Mouse (Mus musculus) erythroblast, adult 5-6 weeks (primary cell): ENCODE results near the gene Olfr159. TPM values are rescaled to one million over a fixed set of nuclear protein-coding genes. Genes with fewer than 3 reads are reported as not detected.
"Not testable (repeated sequence)": the region's sequence is repeated elsewhere in the genome, so short reads cannot be mapped to it uniquely, and the experiment has no call there.

Experiments
- ATAC-seq: replicated peaks from 2 replicates; pipeline ENCODE4 v1.8.0; 2016; ENCODE audit warnings: moderate number of reproducible peaks, mild to moderate bottlenecking, moderate TSS enrichment, inconsistent platforms; ENCODE audit not compliant: poor library complexity, low FRiP score, severe bottlenecking
- total RNA-seq, 2 experiments: library from RNA; stranded (forward) in 1 of 2; stranded (reverse) in 1 of 2; fragments of 150-400 nt in 1 of 2; fragments of 200-764, 138-1000 nt in 1 of 2; gene quantifications; 2 replicates each; pipeline versions ENCODE4 v1.2.3 to v1.2.4; 2015 to 2017; ENCODE audit warnings: low replicate concordance in 2 of 2

The Olfr159 gene
- not detected in 2 replicates for total RNA-seq (2015; ENCODE audit: low replicate concordance)
- not detected in 2 replicates for total RNA-seq (2017; ENCODE audit: low replicate concordance)

DNA sequence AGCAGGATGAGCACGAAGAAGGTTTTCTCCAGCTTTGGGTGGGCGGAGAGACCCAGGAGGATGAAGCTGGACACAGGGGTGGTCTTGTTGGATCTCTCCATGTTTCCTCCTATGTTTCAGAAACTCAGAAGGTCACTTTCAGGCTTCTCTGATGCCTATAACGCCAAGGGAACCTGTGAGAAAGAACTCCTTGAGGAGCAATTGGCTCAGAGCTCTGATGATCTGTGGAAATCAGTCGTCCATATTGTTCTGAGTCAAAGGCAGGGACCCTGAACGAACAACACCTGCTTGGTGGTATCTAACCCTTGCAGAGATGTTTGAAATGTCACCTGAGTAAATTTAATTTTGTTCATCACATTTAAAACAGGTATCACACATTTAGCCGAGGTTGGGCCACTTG lies at the start of gene Olfr159:
Gene Olfr159 (minus strand): TSS at position 101 of the 400 bp plus-strand sequence.
- ATAC-seq: no peak

DNA sequence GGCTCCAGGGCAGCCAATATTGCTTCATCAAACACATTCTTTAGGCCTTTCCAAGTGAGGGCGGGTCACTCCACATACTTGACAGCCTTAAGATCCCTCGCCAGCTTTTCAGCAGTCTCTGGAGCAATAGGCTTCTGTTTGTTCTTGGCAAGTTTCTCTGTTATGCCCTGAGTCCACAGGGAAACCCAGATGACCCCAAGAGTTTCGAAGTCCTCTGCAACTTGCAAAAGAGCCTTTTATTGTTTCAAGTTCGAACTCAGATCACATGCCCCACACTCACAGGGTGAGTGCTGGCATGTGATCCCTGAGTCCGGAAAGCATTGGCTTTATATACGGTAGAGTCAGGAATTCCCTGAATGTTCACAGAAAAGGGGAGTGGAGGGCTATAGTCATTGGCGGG lies 28.1 kb upstream of the Olfr159 start:
- no peak for ATAC-seq

DNA sequence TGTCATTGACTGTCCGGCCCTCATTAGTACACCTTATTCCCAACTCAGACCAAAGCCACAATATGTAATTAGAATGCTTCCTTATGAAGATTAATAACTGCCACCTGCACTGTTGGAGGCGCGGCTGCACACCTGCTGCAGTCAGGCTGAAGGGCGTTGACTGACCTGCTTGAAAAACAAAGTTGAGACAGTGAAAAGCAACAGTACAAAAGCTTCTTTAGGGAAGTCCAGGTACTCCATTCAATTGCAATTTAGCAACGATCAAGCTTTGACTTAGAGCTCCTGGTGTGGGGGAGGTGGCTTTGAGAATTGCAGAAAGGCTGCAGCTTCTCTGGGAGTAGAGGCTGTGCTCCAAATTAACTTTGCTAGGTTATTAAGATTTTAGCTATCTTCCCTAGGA lies 25.0 kb upstream of the Olfr159 start:
- ATAC-seq: not testable (repeated sequence)

DNA sequence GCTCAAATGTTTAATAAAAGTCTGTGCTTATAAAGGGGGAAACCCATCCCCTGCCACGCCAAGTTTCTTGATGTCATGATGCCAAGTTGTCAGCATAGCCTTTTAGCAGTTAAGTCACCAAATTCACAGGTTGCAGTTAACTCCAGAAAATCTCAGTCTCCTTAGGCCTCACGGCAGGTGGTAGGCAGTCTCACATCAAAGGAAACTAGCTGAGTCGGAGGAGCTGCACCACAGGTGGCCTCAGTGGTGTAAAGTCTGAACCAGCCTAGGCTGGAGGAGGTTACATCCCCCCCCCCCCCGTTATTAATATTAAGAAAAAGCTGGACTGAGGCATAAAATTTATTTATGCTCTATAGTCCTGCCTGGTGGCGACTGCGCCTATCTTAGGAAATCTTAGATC lies 24.5 kb upstream of the Olfr159 start:
- ATAC-seq: no peak

DNA sequence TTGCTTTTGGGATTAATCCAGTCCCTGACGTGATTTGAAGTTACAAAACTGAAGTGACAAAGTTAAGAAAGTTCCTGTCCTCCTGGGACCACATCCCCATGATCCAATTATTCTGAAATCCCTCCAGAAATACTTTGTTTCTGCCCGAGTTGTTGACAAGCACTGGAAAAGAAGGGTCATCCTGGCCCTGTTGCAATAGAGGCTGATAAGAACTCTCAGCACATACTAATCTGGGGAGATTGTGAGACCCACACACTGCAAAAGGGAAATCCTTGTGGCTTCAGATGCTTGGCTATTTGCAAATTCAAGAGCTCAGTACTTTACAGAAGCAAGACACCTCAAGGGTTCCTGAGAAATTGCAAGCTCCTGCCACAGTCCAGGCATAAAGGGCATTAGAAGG lies 1.5 kb upstream of the Olfr159 start:
- ATAC-seq: no peak

DNA sequence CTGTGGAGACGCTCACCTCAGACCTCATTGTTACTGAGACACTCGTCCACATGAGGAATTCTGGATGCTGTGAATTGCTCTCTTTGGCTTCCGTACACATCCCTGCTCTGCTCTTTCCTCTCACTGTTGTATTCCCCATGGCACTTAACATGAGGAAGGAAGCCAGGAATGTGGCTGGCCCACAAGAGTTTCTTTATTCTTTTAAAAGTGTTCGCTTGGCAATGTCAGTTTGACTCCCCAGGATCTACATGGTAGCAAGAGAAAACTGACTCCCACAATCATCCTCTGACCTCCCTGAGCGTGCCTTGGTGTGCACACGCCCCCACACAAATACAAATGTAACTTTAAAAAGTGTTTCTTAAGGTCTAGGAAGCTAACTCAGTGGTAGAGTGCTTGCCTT lies 817 bp upstream of the Olfr159 start:
- ATAC-seq: no peak

DNA sequence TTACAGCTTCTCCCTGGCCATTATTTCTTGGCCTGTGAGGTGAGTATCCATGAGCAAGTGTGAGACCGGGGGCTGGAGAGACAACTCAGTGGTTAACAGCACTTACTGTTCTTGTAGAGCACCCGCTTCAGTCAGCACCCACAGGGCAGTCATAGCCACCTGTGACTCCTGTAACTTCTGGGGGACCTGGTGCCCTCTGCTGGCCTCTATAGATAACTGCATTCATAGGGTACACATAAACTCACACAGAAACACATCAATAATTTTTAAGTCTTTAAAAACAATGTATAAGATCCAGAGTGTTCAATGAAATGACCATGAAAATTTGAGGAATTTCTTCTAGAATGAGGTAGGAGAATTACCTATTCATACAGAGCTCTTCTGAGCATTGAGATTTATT lies 1.4 kb downstream of the Olfr159 start:
- ATAC-seq: no peak

DNA sequence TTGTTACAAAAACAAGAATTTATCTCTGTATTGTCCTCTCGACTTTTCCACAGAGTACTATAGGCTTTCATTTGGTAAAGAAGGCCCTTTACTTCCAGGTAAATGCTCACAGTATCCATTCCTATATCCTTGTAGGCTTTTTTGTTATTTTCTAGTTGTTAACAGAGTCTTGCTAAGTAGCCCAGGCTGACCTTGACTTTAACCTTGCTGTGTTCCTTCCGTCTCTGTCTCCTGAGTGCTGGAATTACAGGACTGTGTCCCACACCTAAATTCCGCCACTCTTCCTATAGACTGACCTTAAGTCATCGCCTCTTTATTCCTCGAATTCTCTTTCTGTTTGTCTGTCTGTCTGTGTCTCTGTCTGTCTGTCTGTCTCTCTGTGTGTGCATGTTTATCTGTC lies 2.5 kb downstream of the Olfr159 start:
- no peak for ATAC-seq

DNA sequence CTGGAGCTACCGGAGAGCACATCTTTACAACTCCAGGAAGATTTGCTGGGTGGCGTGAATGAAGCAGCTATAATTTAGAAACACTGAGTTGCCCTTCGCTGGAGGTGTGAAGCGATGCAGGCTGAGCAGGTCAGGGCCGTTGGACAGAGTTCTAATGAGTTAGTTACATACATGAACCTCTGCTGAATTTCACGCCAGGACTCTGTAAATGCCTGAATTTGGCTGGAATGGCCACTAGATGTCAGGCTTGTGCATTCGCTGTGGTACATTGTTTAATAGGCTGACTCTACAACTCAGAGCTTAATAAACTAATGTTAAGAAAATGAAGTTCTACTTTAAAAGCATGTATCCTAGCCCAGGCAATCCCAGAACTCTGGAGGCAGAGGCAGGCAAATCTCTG lies 7.4 kb downstream of the Olfr159 start:
- no peak for ATAC-seq

DNA sequence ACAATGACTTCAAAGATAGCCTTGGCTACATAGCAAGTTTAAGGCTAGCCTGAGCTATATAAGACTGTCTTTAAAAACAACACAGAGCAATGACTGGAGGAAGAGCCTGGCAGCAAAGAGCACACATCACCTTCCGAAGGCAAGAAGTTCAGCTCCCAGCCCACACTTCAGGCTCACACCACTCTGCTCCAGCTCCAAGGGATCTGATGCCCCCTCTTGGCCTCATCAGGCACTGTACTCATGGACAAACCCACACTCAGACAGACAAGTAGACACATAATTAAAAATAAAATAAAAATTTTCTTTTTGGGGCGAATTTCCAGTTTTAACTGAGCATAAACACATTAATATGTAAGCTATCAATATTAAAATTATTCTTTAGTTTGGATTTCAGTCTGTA lies 9.5 kb downstream of the Olfr159 start:
- ATAC-seq: no peak

DNA sequence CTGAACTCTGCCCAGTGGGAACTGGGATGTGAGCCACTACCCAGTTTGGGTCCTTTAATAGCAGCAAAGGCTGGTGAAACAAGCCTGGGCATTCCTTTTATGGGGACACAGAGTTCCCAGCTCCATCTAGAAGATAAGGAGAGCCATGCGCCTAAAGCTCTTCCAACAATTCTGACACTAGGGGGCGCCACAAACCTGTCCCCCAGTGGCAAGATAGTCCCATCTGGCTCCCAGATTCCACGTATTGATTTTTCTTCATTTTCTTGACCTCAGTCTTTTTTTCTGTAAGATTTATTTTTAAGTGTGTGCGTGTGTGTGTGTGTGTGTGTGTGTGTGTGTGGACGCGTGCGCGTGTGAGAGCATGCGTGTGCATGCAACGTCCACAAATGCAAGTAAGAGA lies 10.3 kb downstream of the Olfr159 start:
- ATAC-seq: no peak

DNA sequence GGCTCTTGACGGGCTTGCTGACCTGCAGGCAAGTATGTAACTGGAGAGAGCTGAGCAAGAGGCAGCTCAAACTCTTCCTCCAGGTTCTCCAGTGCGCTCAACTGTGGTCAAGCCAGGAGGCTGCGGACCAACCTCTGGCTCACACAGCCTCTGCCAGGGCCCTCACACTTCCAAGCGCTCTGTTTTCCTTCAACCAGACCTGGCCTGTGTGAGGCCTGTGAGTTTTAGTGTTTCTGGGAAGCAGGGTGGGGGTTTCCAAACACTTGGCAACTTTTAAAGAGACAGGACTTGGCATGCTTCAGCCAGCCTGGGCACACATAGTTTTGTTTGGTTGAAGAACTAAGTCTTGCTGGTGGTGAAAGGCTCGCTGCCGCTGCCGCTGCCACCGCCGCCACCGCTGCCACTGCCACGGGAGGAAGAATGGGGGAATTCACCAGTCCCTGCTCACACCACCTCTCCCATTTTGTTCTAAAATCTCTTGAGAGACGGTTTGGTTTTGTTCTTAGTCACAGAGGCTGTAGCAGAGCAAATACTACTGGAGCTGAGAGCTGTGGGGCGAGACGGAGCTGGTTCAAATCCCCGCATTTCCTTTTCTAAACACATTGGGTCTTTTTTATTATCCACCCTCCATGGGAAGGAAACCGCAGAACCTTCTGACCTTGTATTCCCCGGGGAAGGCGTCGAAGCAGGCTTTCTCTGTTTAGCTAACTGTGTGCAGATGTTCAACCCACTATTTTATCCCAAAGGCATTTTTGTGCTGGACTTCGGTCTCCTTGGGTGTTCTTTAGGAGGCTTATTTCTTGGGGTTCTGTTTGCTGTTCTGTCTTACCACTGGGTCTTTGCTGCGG lies 11.0 kb downstream of the Olfr159 start:
- ATAC-seq: no peak

DNA sequence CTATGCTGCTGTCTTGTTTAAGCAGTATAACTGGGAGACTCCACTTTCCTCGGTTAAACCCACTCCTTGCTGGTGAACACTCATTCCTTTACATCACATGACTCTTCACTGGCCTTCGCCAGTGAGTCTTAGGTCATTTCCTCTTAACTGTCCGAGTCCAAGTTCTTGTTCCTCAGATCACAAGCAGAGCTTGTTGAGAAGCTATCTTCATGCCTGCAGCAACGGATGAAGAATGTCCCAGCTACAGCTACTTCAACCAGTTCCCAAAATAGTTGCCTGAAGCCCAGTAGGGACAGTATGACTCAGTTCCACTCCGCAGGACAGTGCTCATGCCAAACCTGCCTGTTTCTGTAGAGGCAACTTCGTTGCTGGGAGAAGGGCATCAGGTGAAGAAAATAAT lies 13.6 kb downstream of the Olfr159 start:
- ATAC-seq: no peak

DNA sequence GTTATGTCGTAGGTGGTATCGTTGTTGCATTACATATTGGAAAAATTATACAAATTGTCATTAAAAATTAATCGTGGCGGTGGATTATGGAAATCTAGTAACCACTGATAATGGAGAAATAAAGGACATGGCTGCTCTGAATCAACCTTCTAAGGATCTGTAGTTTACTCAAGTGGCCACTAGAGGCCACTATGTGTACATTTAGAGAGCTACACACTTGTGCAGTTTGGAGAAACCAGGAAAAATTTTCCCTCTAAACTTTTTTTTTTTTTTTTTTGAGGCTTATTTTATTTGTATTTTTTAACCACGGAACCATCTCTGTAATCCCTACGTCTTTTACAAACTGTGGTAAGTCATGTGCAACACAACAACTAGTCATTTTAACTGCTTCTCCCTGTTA lies 25.6 kb downstream of the Olfr159 start:
- no peak for ATAC-seq

DNA sequence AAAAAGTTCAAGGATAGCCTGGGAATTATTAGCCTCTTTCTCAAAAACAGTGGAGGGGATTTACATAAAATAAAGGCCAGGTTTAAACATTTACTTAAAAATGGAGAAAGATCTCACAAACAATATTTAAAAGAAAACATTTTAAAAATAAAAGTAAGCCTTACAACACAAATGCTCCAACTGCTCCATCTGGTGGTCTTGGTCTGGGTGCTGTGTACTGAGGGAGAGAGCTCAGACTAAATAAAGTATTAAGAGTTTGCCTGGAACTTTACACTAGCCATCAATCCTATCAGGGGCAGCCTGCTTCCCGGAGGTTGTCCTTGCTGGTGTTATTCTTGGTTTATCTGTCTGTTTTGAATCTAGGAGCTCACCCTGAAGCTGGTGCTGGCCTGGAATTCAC lies 27.7 kb downstream of the Olfr159 start:
- ATAC-seq: no peak

DNA sequence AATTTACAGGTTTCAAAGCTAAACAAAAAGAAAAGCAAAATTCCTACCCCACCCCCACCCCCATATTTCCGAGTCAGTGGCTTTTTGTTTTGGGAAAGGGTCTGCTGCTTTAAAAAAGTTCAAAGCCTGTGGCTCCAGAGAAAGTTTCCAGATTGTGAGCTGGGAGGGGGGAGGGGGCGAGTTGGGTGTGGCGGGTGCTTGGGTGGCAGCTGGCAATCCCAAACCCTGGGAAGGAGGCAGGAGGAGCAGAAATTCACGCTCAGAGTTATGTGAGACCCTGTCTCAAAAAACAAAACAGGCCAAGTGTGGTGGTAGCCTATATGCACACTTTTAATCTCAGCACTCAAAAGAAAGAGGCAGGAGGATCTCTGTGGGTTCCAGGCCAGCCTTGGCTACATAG lies 28.2 kb downstream of the Olfr159 start:
- no peak for ATAC-seq

DNA sequence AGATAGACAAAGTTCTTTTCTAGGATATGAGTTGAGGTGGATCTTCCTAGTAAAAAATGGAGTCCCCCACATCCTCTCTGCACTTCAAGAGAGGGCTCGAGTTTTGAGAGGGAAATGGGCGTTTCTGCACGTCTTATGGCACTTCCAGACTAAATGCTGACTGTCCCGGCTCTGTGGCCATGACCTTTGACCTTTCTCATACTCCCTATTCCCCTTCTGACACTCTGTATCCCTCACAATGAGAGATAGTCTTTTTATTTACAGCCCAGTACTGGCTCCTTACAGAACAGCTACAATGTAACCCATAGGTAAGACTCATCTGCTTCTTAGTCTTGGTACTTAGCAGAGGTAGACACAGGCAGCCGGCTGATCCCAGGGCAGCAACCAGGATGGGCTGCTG lies 29.3 kb downstream of the Olfr159 start:
- no peak for ATAC-seq

DNA sequence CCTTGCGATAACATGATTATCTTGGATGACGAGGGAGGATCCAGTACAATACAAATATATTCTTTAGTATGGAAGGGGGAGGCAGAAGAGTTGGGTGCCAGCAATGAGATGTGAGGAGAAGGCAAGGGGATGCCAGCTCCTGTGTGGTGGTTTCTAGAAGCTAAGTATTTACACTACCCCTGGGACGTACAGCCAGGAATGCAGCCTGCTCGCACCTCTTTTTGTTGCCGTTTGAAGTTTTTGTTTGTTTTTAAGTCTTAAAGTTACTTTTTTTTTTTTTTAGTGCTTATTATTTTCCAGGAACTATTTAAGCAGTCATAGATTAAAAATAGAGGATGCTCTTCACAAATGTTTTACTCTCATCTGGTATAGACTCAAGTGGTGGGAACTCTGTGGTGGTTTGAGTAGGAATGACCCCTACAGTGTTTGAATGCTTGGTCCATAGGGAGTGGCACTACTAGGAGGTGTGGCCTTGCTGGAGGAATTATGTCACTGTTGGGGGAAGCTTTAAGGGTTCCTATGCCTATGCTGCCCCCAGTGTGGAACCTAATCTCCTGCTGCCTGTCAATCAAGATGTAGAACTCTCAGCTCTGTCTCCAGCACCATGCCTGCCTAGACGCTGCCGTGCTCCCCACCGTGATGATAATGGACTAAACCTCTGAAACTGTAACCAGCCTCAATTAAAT lies 31.7 kb downstream of the Olfr159 start:
- ATAC-seq: no peak

DNA sequence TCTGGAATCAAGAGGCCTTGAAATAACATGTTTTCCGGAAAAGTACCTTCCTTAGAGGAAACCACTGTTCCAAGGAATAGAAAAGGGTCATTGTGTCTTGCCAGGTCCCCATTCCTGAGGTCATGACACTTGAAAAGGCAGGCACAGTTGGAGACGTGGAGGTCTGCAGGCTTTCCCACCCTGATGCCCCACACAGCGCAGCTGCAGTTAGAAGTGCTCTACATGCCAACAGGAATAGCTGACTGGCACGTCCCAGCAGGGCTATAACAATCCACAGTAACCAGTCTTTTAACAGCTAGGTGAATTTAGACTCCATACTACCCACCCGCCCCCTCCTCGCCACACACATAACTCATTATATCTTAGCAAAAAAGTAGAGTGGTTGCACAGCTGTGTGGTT lies 33.7 kb downstream of the Olfr159 start:
- no peak for ATAC-seq

DNA sequence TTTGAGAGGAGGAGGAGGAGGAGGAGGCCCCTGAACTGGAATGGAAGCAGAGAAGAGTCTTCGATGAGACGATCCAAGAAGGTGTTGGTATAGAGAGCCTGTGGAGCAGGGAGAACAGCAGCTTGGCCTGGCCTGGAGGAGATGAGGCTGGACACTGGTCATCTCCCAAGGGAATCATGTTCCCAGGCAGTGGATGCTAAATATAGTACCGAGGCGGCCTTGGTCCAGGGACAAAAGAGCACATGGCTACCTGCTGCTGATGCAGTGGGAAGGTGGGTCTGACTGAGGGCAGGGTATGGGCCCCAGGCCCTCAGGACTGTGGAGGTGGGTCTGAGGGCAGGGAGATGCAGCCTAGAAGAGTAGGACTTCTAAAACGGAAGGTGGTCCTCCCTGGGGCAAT lies 37.6 kb downstream of the Olfr159 start:
- ATAC-seq: no peak

DNA sequence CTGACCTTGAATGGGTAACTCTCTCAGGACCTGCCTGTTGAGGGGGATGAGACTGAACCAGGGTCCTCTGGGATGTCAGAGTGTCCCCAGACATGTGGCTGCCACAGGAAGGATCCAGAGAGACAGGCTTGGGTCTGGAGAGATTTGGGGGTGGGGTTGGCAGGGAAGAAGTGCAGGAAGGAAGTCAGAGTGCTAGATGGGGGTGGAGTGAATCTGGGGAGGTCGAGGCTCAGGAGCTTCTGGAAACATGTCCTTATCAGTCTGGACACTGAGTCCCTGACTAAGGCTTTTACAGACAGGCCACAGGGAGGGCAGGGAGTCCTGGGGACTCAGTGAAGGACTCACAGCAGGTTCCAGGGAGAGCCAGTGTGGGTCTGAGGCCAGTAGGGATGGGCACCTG lies 38.6 kb downstream of the Olfr159 start:
- no peak for ATAC-seq
